Mouse (Mus musculus) natural killer cell, adult 2 months (primary cell): ENCODE results near the gene Slco1c1.
"Not testable (repeated sequence)": the region's sequence is repeated elsewhere in the genome, so short reads cannot be mapped to it uniquely, and the experiment has no call there.

ENCODE experiments used
- DNase-seq, 2 experiments: peaks; one replicate each; pipeline ENCODE4 v3.0.0; 2022; ENCODE audit warnings: low spot score in 2 of 2

Slco1c1 gene

DNA sequence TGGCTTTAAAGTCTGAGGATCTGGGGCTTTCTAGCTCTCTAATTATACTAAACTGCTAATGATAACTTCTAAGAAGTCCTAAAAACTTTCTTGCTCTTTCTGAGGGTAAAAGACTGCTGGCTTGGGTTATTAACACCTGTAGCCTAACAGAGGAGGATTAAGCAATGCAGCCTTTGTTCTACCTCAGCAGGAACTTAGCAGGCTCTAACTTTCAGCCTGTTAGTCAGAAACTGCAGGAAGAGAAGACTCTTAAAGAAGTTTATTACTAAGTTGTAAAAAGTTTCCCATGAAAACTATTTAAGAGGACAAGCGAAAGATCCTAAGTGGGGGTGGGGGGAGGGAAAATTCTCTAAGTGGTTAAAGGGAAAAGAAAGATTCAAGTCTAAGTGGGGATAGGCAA, 65.8 kb downstream of the Slco1c1 start:
- DNase-seq = no peak

DNA sequence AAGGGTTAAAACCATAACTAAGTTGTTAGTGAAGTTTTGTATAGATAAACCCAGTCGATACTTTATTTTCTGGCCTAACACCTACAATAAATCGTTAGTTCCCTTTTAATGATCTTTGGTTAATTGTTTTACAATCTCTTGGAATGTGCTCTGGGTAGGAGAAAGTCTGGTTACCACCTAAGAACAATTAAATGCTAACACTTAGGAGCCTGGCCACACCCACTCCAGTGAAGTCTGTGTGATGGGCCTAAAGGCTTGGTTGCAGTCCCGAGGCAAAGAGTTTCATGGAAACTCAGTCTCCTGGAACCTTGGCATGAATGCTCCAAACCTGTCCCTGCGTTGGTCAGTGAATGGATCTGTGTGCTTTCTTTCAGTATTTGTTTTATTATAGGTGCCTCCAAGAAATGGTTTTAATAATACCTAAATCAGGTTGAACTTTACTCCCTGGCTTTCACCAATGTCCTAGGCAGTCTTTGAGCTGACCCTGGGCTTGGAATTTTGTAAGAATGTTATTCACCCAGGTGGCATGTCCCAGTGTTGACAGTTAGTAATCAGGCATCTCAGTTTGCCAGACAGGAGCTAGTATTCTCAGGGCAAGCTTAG, 66.5 kb downstream of the Slco1c1 start:
- DNase-seq = not testable (repeated sequence)

DNA sequence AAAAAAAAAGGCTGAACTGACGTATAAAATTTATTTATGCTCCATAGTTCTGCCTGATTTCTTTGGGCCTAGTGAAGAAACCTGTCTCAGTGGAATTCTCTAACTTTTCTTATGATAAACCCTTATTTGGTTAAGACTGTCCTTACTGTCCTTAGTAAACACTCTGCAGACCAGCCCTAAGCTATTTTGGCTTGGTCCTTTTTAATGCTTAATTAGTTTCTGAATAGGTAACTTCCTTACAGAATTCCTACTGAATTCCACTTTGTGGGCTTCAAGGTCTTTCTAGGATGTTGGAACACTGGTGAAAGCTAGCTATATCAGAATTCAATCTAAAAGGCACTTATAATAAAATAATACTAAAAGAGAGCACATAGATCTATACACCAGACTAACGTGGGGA, 71.9 kb downstream of the Slco1c1 start:
- DNase-seq = no peak

DNA sequence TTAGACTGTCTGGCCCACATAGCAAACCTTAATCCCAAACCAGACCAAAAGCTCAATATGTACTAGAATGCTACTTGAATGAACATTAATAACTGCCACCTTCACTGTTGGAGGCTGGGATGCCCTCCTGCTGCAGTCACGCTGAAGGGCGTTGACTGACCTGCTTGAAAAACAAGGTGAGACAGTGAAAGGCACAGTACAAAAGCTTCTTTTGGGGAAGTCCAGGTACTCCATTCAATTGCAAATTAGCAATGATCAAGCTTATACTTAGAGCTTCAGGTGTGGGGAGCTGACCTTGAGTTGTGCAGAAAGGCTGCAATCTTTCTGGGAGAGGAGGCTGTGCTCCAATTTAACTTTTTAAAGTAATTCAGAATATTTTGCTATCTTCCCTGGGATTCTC, 72.9 kb downstream of the Slco1c1 start:
- no peak for DNase-seq

DNA sequence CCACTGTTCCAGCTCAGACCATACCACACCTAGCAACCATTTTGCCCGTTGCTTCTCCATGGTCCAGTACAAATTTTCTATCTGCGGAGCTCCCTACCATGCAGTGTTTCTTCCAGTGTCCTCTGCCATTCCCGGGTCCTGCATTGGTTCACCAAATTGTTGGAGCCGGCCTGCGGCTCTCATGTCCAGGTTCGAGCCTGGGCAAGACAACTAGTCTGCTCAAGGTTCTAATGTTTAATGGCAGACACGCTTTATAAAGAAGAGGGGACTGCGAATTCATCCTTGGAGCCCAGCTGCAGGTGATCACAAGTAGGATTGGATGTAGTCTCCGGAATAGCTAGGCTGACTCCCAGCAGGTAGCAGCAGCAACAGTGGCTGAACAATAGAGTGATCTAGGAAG, 76.8 kb downstream of the Slco1c1 start:
- no peak for DNase-seq

DNA sequence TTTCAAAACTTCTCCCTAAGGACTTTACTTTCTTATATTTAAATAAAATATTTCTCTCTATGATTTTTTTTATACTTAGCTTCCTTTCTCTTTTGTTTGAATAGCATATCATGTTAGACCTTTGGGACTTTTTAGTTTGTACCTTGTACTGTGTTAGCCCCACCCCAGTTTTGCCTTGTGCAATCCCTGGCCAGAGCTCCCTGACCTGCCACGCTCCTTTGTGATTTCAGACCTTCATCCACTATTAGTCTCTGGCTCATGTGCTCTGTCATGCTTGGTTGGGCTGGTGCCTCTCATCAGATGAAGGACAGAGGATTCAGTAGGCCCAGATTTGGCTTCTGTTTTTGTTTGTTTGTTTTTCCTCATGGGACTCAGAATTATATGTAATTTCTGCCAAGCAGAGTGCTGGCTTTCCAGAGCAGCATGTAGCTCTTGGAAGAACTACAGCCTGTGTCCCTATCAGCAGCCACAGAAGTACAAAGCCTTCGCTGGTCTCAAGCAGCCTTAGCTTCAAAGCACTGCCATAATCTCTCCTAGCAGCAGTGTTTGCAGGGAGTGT, 86.6 kb downstream of the Slco1c1 start:
- DNase-seq = no peak

DNA sequence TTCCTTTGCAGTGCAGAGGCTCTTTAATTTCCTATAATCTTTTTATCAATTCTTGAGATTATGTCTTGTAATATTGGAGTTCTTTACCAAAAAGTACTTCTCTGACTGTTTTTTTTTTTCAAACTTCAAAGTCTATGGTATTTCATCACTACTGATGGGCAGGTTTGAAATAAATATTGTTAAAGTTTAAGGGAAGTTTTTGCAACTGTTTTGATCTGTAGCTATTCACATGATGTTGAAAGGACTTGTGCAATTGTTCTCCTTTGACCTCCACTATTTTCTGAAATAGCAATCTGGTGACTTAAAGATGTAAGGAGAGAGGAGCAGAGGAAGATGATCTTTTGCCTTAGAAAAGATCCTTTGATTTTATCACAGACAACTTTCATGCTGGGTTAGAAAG, 89.8 kb downstream of the Slco1c1 start:
- DNase-seq = no peak

DNA sequence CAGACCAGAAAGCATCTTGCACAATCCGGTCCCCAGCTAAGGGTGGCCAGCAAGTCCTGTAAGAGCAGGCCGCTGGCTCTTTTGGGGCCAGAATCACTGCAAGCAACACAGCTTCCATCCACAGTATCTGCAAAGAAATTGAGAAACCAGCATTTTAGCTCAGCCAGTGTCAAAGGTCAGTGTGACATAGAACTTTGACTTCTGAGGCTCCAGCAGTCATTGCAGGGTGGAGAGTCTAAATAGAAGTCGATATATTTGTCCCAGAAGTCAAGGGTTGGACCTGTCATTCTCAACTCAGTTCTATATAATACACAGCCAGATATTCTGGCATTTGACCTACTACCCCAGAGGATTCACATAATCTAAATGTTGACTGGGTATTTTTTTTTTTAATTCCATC, 91.2 kb downstream of the Slco1c1 start:
- DNase-seq = no peak
